Comparison of ENCODE assay signal across 8 mouse cellular contexts in genomic region chr12:13268826-13269449, GRCm38 (mm10). TPM values are rescaled to one million over a fixed set of nuclear protein-coding genes. Genes with fewer than 3 reads are reported as not detected.
A peak's percentile ranks its signal among the peaks of the same experiment; 100 is the strongest.
DNase-seq lines count a peak whose midpoint lies in the region; ATAC-seq and TF ChIP-seq lines count a peak whose summit lies in the region.

TSS of gene Nbas (plus strand) at chr12:13269133.

- peak within 1 kb of the TSS; percentile 4; the same call in 1 of the 2 replicates for H3K27ac ChIP-seq in cerebellum, adult 2 months (ENCODE audit: insufficient read depth, low read length)
- peak within 1 kb of the TSS; percentile 32; the same call in 1 of the 2 replicates for H3K27ac ChIP-seq in lung, embryonic 16.5 days (ENCODE audit: low read length)

- TF ChIP-seq CTCF in G1E (IDR thresholded peaks at IDR 0.05; ENCODE audit: low read depth, low read length): no peak
- TF ChIP-seq CTCF in cerebellum, adult 2 months (IDR thresholded peaks at IDR 0.05; ENCODE audit: borderline replicate concordance, insufficient read depth, low read depth, low read length): no peak

- TF ChIP-seq POLR2A in cerebellum, adult 2 months (IDR thresholded peaks at IDR 0.05; ENCODE audit: borderline replicate concordance, insufficient read depth, low read length): peak; percentile 50; the same call in 1 of the 2 replicates

- peak within 1 kb of the TSS; percentile 71 for H3K4me2 ChIP-seq in lung, embryonic 16.5 days (ENCODE audit: low read depth, low read length)

- ATAC-seq in G1E (ENCODE audit: extremely low read depth, insufficient number of reproducible peaks, low FRiP score, poor library complexity, severe bottlenecking): peak; percentile 79
- peak; percentile 93 to 96 for ATAC-seq in hematopoietic stem cell, adult 5-6 weeks (replicated peaks in 1 of 2; ENCODE audit: insufficient read depth in 1 of 2, low FRiP score in 2 of 2, low TSS enrichment in 1 of 2, low read depth in 1 of 2, poor library complexity in 2 of 2, severe bottlenecking in 2 of 2)
- ATAC-seq in lung, embryonic 16.5 days (ENCODE audit: low read depth): peak; percentile 96

- peak within 1 kb of the TSS; percentile 86 for H3K9ac ChIP-seq in lung, embryonic 16.5 days (ENCODE audit: low read length)

- peaks cover 15% of the 10 kb centered on the region for H3K4me1 ChIP-seq in G1E (ENCODE audit: insufficient read depth, low read depth, low read length)
- H3K4me1 ChIP-seq in cerebellum, adult 2 months (ENCODE audit: control insufficient read depth, insufficient read depth, low read length): peaks cover 3% of the 10 kb centered on the region
- peaks cover 9% of the 10 kb centered on the region for H3K4me1 ChIP-seq in lung, embryonic 16.5 days (replicated peaks; ENCODE audit: control insufficient read depth, insufficient read depth, low read length)

- WGBS in cerebellum, adult 2 months: 1% methylated on average over 38 of the region's 38 CpGs
- WGBS in lung, embryonic 16.5 days: 3% methylated on average over 38 of the region's 38 CpGs

- peaks cover under 1% of the 10 kb centered on the region for H3K27me3 ChIP-seq in G1E (ENCODE audit: insufficient read depth, low read length)
- no peaks in the 10 kb centered on the region for H3K27me3 ChIP-seq in cerebellum, adult 2 months (ENCODE audit: control insufficient read depth, insufficient read depth, low read length)
- no peaks in the 10 kb centered on the region for H3K27me3 ChIP-seq in lung, embryonic 16.5 days (ENCODE audit: control insufficient read depth, insufficient read depth, low read depth, low read length)

- peaks cover 14% of the 10 kb centered on the region for H3K36me3 ChIP-seq in G1E (replicated peaks)
- H3K36me3 ChIP-seq in lung, embryonic 16.5 days (ENCODE audit: control insufficient read depth, insufficient read depth, low read length): no peaks in the 10 kb centered on the region

- H3K9me3 ChIP-seq in G1E (replicated peaks): no peaks in the 10 kb centered on the region
- H3K9me3 ChIP-seq in lung, embryonic 16.5 days (ENCODE audit: control insufficient read depth, low read length): no peaks in the 10 kb centered on the region

- H3K4me3 ChIP-seq in G1E (ENCODE audit: low read depth, low read length): peak within 1 kb of the TSS; percentile 98
- H3K4me3 ChIP-seq in cerebellum, adult 2 months (replicated peaks; ENCODE audit: insufficient read depth, low read depth, low read length): peak within 1 kb of the TSS; percentile 81
- H3K4me3 ChIP-seq in lung, embryonic 16.5 days (ENCODE audit: low read length): peak within 1 kb of the TSS; percentile 83

- DNase-seq in G1E (ENCODE audit: low spot score): peak; percentile 64
- peak; percentile 88 to 92 for DNase-seq in cerebellum, adult 2 months
- peak; percentile 78 for DNase-seq in forelimb bud, embryonic 11.5 days (ENCODE audit: low read depth, low spot score)
- peak; percentile 65 for DNase-seq in layer of hippocampus, adult 9-10 months (ENCODE audit: low spot score)
- DNase-seq in ovary, postnatal 10 days (ENCODE audit: low spot score): peak; percentile 76
- peak; percentile 63 to 71 for DNase-seq in thymus, postnatal 10 days (ENCODE audit: low spot score in 2 of 2)

RNA-seq across cellular contexts. Expression of gene Nbas, which starts in this region (rescaled TPM):
- total RNA-seq in G1E (2014; fragmentation: Nextera tagmentation) (34.5 and 37.3 TPM in 2 replicates), G1E (2017) (19.6 and 20.2 TPM in 2 replicates)
- 4.4 and 7.0 TPM in 2 replicates for polyA plus RNA-seq in G1E (2012)
- 35.1 and 40.4 TPM in 2 replicates for polyA plus RNA-seq in cerebellum, adult 2 months (2012; rRNA removed)
- total RNA-seq in hematopoietic stem cell, adult 5-6 weeks (2017): 12.4 and 18.9 TPM in 2 replicates
- polyA plus RNA-seq in lung, embryonic 16.5 days (2015; fragmentation: Nextera tagmentation; extraction: Ambion mirVana): 12.1 and 12.6 TPM in 2 replicates

Comparison
In these comparisons a context has a peak if more than half of its experiments do, and no peak if none do; other contexts are left out.
1. Peak in every context shown above with its lines: DNase-seq, ATAC-seq, H3K4me3 ChIP-seq and H3K27ac ChIP-seq.